Mouse (Mus musculus) urinary bladder, postnatal 25 days (tissue): ENCODE data around the gene Ptpn13.

Source experiments
- DNase-seq: peaks from one replicate; pipeline ENCODE4 v3.0.0; 2022; ENCODE audit warnings: low spot score

Gene Ptpn13

GRCm38 (mm10) chr5:103647320-103647719 is 222.3 kb downstream of the Ptpn13 start:
- no peak for DNase-seq
